Mouse (Mus musculus) ovary, postnatal 36 days (tissue): Measurements from ENCODE around the gene Smtnl1.

ENCODE experiments used
- DNase-seq: peaks from one replicate; pipeline ENCODE4 v3.0.0; 2022; ENCODE audit warnings: low spot score, mixed read lengths

The Smtnl1 gene

DNA sequence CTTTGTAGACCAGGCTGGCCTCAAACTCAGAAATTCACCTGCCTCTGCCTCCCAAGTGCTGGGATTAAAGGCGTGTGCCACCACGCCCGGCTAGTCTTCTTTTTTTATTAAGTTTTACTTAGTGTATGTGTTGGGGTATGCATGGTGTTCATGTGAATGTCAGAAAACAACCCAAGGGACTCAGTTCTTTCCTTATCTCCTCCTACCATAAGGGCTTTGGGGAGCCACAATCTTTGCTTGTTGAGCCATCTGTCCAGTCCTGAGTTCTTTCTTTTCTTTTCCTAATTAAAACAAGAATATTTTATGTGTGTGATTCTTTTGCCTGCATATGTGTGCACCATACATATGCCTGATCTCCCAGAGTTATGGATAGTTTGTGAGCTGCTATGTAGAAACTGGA is 29.3 kb downstream of the Smtnl1 start:
- DNase-seq = no peak

DNA sequence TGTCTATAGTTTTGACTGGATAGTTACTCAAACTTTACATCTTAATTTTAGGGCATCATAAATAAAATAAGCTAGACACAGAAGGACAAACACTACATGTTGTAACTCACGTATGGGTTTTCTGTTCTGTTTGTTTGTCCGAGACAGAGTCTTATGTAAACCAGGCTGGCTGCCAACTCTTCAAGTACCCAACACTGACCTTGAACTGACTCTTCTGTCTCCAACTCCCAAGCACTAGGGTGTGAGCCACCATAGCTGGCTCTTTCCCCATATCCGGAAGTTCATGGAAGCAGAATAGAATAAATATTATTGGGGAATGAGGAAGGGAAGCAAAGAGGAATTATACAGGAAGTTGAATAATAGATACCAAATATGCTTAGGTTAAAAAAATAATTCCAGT is 29.9 kb downstream of the Smtnl1 start:
- no peak for DNase-seq

DNA sequence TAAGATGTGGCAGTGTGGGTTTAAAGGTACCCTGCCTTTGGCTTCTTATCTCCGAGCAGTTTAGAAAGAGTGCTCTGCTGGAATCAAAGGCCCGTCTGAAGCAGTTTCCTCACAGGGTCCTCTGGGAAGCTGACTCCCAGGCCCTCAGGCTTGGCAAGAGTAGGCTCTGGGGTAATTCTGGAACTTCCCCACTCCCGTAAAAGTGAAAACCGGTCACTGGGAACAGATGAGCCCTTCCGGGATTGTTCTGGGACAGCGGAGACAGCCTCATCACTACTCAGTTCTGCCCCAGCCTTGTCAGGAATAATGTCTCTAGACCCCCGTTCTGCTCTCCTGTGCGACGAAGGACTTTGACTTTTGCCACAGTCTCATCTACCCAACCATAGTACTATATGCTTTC is 32.0 kb downstream of the Smtnl1 start:
- DNase-seq = no peak

DNA sequence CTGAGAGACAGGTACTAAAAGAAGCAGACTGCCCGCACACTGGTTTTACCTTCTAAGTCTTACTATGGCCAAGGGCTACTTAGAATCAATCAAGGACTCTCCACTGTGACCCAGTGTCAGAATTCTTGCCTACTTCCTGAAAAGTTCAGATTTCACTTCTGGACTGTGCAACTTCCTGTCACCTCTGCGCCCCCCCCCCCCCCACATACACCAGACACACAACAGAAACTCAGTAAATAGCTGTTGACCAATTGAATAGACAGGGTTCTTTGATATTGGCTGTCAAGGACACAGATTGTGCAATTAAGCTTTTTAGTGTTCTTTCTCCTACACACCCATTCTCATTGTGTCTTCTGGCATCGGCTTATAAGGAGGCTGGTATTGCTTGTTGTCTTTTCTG is 34.1 kb downstream of the Smtnl1 start:
- no peak for DNase-seq

DNA sequence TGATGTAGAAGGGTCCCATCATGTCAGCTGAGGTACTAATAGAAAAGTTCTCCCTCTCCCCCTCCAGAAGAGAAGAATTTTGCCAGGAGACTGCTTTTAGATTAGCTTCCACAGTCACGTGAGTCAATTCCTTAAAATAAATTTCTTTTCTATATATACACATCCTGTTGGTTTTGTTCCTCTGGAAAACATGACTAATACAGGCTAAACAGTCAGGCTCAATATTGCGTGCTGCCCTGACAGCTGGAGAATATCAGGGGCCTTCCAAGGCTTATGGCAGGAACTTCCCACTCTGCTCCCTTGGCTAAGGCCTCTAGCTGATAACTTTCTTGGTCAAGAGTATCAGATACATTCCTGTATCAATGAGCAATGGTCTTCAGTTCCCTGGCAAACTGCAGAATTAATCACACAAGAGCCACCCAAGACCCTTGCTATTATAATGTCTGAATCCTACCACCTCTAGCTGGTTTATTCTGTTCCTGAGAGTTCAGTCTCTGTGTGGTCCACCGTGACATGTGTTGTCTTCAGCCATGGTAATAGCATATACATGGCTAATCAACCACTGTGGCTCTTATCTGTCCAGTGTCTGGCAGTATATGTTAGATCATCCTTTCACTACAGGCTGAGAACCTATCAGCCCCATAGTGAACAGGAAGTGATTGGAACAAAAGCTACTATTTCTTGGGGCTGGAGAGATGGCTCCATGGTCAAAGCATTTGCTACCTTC is 38.4 kb downstream of the Smtnl1 start:
- DNase-seq = no peak

DNA sequence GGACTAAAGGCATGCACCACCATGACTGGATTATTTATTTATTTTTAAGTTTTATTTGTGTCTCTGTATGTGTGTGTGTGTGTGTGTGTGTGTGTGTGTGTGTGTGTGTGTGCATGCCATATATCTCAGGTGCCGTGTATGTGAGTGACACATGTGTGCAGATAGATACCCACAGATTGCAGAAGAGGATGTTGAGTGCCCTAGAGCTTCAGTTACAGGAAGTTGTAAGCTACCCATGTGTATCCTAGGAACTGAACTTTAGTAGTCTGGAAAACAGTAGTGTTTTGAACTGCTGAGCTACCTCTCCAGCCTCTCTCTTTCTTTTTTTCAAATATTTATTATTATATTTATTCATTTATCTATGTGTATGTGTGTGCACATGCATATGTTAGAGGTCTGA is 39.1 kb downstream of the Smtnl1 start:
- no peak for DNase-seq

DNA sequence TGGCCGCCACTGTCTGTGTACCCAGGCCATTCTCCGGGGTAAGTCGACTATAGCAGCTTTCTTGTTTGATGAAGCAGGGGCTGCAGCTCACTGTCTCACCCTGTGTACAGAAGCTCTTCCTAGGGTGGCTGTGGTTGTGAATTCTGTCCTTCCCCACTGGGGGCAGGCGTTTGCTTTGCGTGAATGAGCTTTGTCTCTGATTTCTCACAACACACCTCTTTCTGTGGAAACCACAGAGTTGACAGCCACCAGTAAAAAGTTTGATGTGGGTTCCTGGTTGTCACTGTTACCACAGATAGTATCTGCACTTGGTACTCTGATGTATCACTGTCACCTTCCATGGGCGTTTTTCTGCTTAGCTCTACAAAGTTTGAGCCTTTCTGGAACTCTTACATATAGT is 43.2 kb downstream of the Smtnl1 start:
- DNase-seq = no peak

DNA sequence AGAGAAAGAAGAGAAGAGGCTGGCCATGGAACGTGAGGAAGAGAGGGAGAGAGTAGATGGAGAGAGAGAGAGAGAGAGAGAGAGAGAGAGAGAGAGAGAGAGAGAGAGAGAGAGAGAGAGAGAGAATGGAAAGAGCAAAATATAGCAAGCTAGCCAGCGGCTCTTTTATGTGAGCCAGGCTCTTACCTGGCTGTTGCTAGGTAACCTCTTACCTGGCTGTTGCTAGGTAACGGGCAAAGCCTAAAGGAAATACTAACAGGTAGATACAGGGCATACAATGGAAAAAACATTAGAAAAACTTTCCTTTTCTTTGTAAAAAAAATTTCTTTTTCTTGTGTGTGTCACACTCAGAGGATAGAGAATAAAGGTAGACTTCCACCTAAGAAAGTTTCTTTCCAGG is 44.7 kb downstream of the Smtnl1 start:
- DNase-seq = no peak

DNA sequence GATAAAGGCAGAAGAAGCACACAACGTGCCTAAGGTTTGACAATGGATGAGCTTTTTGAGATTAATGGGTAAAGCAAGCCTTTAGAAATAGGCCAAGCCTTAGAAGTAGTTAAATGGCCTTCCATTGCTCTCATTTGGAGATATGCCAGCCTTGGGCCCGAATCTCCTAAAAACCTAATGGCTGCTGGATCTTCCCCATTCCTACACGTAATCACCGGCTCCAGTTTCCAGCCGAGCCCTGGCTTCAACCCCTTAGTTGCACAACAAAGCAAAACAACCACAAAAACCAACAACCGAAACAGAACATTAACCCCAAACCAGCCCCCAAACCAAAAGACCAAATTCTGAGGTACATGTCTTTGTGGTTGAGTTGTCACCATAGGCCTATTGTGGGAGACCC is 46.8 kb downstream of the Smtnl1 start:
- DNase-seq = no peak

DNA sequence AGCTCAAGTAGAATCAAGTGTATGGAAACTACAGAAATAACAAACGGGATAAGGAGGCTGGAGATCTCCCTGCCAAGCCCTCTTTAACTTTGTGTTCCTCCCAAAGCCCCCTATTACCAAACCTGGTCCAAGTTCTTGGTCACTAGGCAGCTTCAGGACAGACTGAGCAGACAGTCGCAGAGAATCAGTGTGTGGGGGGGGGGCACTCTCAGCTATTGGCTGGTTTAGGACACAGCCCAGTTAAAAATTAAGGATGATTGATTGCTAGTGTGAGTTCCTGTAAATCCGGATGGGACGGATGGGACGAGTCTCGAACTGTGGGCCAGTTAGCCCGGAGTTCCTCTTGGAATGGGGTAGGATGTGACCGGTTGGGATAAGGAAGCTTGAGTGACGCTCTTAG is 47.2 kb downstream of the Smtnl1 start, which contains the start of gene Serping1:
Gene Serping1 (minus strand): TSS at position 204 of the 400 bp plus-strand sequence.
- DNase-seq = no peak

DNA sequence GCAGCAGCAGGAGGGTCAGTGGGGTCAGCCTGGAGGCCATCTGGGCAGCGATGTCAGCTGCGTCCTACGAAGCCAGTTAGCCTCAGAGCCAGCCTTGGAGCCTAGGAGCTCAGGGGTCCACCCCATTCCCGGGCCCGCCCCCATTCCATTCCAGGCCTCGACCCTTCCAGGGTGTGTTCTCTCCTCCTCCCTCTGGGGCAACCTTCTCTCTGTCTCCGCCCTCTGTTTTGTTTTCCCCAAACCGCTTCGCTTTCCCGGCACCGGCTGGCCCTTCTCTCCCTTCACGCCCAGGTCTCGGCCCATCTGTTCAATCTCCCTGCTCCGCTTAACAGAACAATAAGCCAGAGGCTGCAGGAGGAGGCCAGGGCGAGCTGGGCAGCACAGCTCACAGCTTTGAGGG is 47.7 kb downstream of the Smtnl1 start:
- DNase-seq = peak; percentile 65

DNA sequence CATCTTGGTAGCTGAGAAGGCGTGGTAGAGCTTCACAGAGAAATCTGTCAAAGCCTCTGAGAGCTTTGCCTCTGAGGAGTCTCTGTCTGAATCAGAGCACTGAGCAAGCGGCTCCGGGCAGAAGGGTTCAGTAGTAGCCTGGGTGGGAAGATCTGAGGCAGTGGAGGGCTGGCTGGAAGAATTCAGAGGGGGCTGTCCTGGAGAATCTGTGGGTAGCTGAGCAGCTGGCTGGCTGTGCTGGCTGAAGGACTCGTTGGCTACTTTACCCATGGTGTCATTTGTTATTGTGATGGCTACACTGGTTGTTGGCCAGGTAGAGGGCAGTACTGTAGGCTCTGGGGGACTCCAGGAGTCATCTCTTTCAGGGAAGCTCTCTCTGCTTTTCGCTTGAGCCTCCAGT is 49.3 kb downstream of the Smtnl1 start:
- DNase-seq = no peak

DNA sequence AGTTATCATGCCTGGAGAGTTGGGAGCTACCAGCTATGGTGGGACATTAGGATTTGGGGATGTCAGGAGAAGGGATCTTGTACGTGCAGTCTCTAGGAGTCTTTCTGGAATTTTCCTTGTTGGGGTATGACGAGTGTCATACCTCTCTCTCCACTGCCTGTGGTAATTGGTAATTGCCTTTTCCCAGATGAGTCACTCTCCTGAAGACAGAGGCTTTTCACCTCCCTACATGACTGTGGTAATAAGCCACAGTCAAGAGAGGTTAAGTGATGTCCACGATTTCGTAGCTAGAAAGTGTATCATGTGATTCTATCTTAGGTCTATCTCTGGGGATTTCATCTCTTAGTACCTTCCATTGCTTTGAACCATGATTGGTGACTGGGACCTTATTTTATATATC is 50.0 kb downstream of the Smtnl1 start:
- no peak for DNase-seq

DNA sequence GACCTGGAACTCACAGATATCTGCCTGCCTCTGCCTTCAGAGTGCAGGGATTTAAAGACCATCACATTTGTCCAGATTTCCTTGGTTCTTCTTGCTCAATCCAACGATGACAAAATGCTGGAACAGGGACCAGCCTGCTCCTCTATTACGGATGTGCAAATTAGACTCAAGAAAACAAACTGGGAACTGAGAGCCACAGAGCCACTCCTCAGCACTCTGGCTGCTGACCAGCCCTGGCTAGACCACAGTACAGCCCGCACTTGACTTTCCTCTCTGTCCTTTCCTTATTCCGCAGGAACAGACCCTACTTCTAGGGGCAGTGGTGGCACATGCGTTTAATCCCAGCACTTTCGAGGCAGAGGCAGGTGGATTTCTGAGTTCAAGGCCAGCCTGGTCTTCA is 52.0 kb downstream of the Smtnl1 start:
- DNase-seq = no peak

DNA sequence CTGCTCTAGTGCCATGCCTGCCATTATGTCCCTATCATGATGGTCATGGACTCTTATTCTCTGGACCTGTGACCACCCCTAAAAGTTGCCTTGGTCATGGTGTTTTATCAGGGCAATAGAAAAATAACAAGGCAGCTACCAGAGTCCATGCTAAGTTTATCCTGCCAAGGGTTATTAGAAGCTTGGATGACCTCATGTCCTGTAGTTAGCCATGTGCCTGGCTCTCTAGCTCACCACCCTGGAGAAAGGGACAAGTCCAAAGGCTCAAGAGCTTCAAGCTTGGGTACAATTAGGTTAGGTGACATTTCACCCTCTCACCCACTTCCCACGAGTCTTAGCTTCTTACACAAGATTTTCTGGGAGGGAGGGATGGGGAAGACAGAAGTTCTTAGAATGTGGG is 59.6 kb downstream of the Smtnl1 start:
- DNase-seq = no peak

DNA sequence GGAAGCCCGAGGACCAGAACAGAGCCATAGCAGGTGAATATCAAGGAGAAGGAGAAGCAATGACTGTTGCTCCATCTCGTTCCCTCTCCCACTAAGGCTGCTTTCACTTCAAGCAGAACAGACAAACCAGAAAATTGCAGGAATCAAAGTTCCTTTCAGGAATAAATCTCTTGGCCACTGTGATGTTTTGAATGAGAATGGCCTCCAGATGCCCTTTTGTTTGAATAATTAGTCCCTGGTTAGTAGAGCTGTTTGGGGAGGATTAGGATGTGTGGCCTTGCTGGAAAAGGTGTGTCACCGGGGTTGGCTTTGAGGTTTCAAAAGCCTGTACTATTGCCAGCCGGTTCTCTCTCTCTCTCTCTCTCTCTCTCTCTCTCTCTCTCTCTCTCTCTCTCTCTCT is 60.2 kb downstream of the Smtnl1 start:
- DNase-seq = no peak

DNA sequence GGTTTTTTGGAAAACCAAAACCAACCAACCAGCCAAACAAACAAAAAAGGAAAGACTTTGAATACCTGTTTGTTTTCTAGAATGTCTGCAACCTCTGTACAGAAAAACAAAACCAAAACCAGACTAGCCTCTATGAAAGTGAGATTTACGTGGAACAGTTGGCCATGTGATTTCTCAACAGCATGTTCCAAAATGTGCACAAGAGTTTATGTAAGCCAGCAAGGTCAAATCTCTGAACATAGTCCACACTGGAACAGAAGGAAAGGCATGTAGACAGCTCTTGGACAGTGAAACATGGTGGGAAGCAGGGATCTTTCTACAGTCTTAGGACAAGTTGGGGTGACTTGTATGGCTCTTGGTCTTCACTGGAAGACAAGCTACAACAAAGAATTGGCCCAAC is 60.6 kb downstream of the Smtnl1 start:
- DNase-seq = no peak

DNA sequence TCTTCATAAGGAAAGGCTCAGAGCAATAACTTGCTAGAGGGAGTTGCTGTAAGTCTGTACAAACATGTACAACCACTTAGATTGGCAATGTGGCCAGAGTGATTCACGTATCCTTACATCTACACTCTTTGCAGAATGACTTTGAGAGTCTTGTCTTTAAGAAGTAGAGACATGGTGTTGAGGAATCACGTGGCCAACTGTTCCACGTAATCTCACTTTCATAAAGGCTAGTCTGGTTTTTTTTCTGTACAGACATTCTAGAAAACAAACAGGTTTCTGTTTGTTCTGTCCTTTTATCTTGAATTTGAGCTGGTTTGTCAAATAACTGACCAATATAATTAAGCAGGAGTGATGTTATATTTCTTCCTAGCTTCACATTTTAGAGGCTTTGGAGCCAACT is 61.1 kb downstream of the Smtnl1 start:
- DNase-seq = no peak
